ENCODE assay signal across 8 mouse cellular contexts in the genomic region with DNA sequence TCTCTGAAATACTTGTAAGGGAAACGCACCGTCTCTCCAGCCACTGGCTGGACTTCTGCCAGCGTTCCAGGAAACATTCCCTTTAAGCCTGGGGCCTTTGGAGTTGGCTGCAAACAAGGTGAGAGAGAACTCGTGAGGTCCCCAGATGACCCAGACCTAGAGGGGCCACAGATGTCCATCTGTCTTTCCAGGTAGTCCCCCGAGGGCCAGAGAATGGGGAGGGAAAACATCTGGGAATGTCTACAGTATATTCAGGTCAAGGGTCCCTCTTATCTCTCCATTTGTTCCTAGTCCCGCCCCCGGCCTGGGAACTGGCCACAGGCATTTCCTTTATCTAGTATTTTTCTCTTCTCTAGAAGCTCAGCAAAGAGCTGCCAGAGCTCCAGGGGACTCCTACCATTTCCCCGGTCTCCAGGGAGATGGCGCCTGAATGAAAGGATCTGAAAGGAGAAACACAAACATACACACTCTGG. TPM values are rescaled to one million over a fixed set of nuclear protein-coding genes. Genes with fewer than 3 reads are reported as not detected.
DNase-seq lines count a peak whose midpoint lies in the region; ATAC-seq and TF ChIP-seq lines count a peak whose summit lies in the region.

No protein-coding gene starts in this region.

- H3K9me3 ChIP-seq in forebrain, embryonic 10.5 days: no peaks in the 10 kb centered on the region
- H3K9me3 ChIP-seq in forebrain, embryonic 11.5 days (ENCODE audit: control insufficient read depth, low read length): no peaks in the 10 kb centered on the region
- H3K9me3 ChIP-seq in heart, postnatal 0 days (replicated peaks; ENCODE audit: control insufficient read depth, low read length): no peaks in the 10 kb centered on the region
- H3K9me3 ChIP-seq in midbrain, embryonic 11.5 days (ENCODE audit: control insufficient read depth, low read length): no peaks in the 10 kb centered on the region

- H3K4me1 ChIP-seq in forebrain, embryonic 10.5 days: peaks cover 15% of the 10 kb centered on the region
- H3K4me1 ChIP-seq in forebrain, embryonic 11.5 days (replicated peaks; ENCODE audit: control insufficient read depth, insufficient read depth, low read length): no peaks in the 10 kb centered on the region
- H3K4me1 ChIP-seq in heart, postnatal 0 days (ENCODE audit: control insufficient read depth, insufficient read depth): peaks cover 9% of the 10 kb centered on the region; the same call in 1 of the 2 replicates
- peaks cover 2% of the 10 kb centered on the region; the same call in 1 of the 2 replicates for H3K4me1 ChIP-seq in midbrain, embryonic 11.5 days (ENCODE audit: control insufficient read depth, insufficient read depth, low read length)

- no peak for ATAC-seq in forebrain, embryonic 11.5 days (replicated peaks; ENCODE audit: low FRiP score)
- peak; percentile 75 for ATAC-seq in heart, postnatal 0 days (ENCODE audit: insufficient read depth, low read depth)
- peak; percentile 35; the same call in 1 of the 2 replicates for ATAC-seq in midbrain, embryonic 11.5 days (ENCODE audit: low FRiP score)

- peak overlapping the region; percentile 35; the same call in 1 of the 2 replicates for H3K27ac ChIP-seq in forebrain, embryonic 10.5 days
- no peak overlapping the region for H3K27ac ChIP-seq in forebrain, embryonic 11.5 days (ENCODE audit: low read depth, low read length)
- H3K27ac ChIP-seq in heart, postnatal 0 days (ENCODE audit: low read depth): peak overlapping the region; percentile 59
- H3K27ac ChIP-seq in midbrain, embryonic 11.5 days (ENCODE audit: low read depth, low read length): no peak overlapping the region

- H3K4me3 ChIP-seq in forebrain, embryonic 10.5 days: no peak overlapping the region
- no peak overlapping the region for H3K4me3 ChIP-seq in forebrain, embryonic 11.5 days (ENCODE audit: low read depth, low read length)
- peak overlapping the region; percentile 30 for H3K4me3 ChIP-seq in heart, postnatal 0 days (ENCODE audit: low read depth, low read length)
- no peak overlapping the region for H3K4me3 ChIP-seq in midbrain, embryonic 11.5 days (ENCODE audit: low read depth, low read length)

- DNase-seq in forebrain, embryonic 10.5 days (ENCODE audit: extremely low spot score, low spot score): no peak
- no peak for DNase-seq in forebrain, embryonic 11.5 days (ENCODE audit: low spot score)
- DNase-seq in embryo, embryonic 10.5 days (ENCODE audit: low spot score): peak; percentile 42
- peak; percentile 74 for DNase-seq in heart, postnatal 0 days (ENCODE audit: low spot score)
- peak; percentile 40 to 44 for DNase-seq in kidney, postnatal 25 days
- DNase-seq in midbrain, embryonic 11.5 days (ENCODE audit: low spot score, missing footprints): peak; percentile 79
- no peak for DNase-seq in thymus, postnatal 25 days
- DNase-seq in spleen, postnatal 4 days (ENCODE audit: low spot score in 2 of 2): no peak

- H3K36me3 ChIP-seq in forebrain, embryonic 10.5 days (replicated peaks): no peaks in the 10 kb centered on the region
- no peaks in the 10 kb centered on the region for H3K36me3 ChIP-seq in forebrain, embryonic 11.5 days (ENCODE audit: control insufficient read depth, insufficient read depth, low read length)
- no peaks in the 10 kb centered on the region for H3K36me3 ChIP-seq in heart, postnatal 0 days (replicated peaks; ENCODE audit: control insufficient read depth, insufficient read depth, low read length)
- no peaks in the 10 kb centered on the region for H3K36me3 ChIP-seq in midbrain, embryonic 11.5 days (ENCODE audit: control insufficient read depth, insufficient read depth, low read length)

- H3K9ac ChIP-seq in forebrain, embryonic 11.5 days (ENCODE audit: low read length): no peak overlapping the region
- H3K9ac ChIP-seq in heart, postnatal 0 days (replicated peaks; ENCODE audit: low read depth, low read length): peak overlapping the region; percentile 34
- no peak overlapping the region for H3K9ac ChIP-seq in midbrain, embryonic 11.5 days (ENCODE audit: low read length)

- 60% methylated on average over 9 of the region's 9 CpGs for WGBS in forebrain, embryonic 10.5 days
- WGBS in forebrain, embryonic 11.5 days: 55% methylated on average over 9 of the region's 9 CpGs
- WGBS in heart, postnatal 0 days: 5% methylated on average over 9 of the region's 9 CpGs
- WGBS in midbrain, embryonic 11.5 days: 48% methylated on average over 9 of the region's 9 CpGs

- no peak overlapping the region for H3K4me2 ChIP-seq in forebrain, embryonic 11.5 days (ENCODE audit: low read depth, low read length, severe bottlenecking)
- peak overlapping the region; percentile 57 for H3K4me2 ChIP-seq in heart, postnatal 0 days (ENCODE audit: low read depth, low read length)
- H3K4me2 ChIP-seq in midbrain, embryonic 11.5 days: peak overlapping the region; percentile 0; the same call in 1 of the 2 replicates

- no peak for TF ChIP-seq EP300 in heart, postnatal 0 days (IDR thresholded peaks at IDR 0.05; ENCODE audit: low read depth)

- no peak for TF ChIP-seq CTCF in heart, postnatal 0 days (IDR thresholded peaks at IDR 0.05; ENCODE audit: low read depth)

- H3K27me3 ChIP-seq in forebrain, embryonic 10.5 days (ENCODE audit: poor library complexity, severe bottlenecking): no peaks in the 10 kb centered on the region
- no peaks in the 10 kb centered on the region for H3K27me3 ChIP-seq in forebrain, embryonic 11.5 days (ENCODE audit: control insufficient read depth, insufficient read depth, low read length)
- no peaks in the 10 kb centered on the region for H3K27me3 ChIP-seq in heart, postnatal 0 days (ENCODE audit: control insufficient read depth, insufficient read depth, low read length)
- H3K27me3 ChIP-seq in midbrain, embryonic 11.5 days (ENCODE audit: control insufficient read depth, insufficient read depth, low read length): no peaks in the 10 kb centered on the region

RNA-seq across cellular contexts. Expression of a gene that starts 33.9 kb away (rescaled TPM):
- polyA plus RNA-seq in forebrain, embryonic 10.5 days (2016; fragmentation: Nextera tagmentation; extraction: Ambion mirVana): 30.3 and 35.9 TPM in 2 replicates
- polyA plus RNA-seq in forebrain, embryonic 11.5 days (2014; fragmentation: Nextera tagmentation; extraction: Ambion mirVana): 27.2 and 31.1 TPM in 2 replicates
- 12.8 and 21.8 TPM in 2 replicates for total RNA-seq in heart, postnatal 0 days (2014; rRNA removed; ENCODE audit: low replicate concordance)
- polyA plus RNA-seq in heart, postnatal 0 days (2015; fragmentation: Nextera tagmentation; extraction: Ambion mirVana): 14.2 and 15.2 TPM in 2 replicates
- 38.8 and 41.6 TPM in 2 replicates for polyA plus RNA-seq in midbrain, embryonic 11.5 days (2014; fragmentation: Nextera tagmentation; extraction: Ambion mirVana)

Comparison
In these comparisons a context has a peak if more than half of its experiments do, and no peak if none do; other contexts are left out.
1. H3K27ac ChIP-seq: peak in forebrain, embryonic 10.5 days (single experiment) and heart, postnatal 0 days (single experiment); none in forebrain, embryonic 11.5 days (single experiment) and midbrain, embryonic 11.5 days (single experiment).
2. DNase-seq: peak in embryo, embryonic 10.5 days (single experiment), heart, postnatal 0 days (single experiment), kidney, postnatal 25 days (2 of 2) and midbrain, embryonic 11.5 days (single experiment); none in forebrain, embryonic 10.5 days (single experiment), forebrain, embryonic 11.5 days (single experiment), thymus, postnatal 25 days (single experiment) and spleen, postnatal 4 days (0 of 2).